Mouse (Mus musculus) limb, embryonic 13.5 days (tissue): ENCODE data around the gene Bak1. TPM values are rescaled to one million over a fixed set of nuclear protein-coding genes. Genes with fewer than 3 reads are reported as not detected.
A peak's percentile ranks its signal among the peaks of the same experiment; 100 is the strongest.

Experiments used
- ATAC-seq: fragments of 200-750 bp; cut with Nextera tagmentation; 2 replicates; pipeline ENCODE4 v1.8.0; 2017; ENCODE audit warnings: low read depth, moderate number of reproducible peaks, moderate TSS enrichment; ENCODE audit not compliant: low FRiP score
- H3K27ac ChIP-seq: fragments of 300-500 bp; sonication (generic); 2 replicates; pipeline ENCODE4 v1.5.1; 2015; ENCODE audit warnings: inconsistent platforms, mild to moderate bottlenecking, moderate library complexity
- H3K27me3 ChIP-seq: fragments of 300-500 bp; sonication (generic); 2 replicates; pipeline ENCODE4 v1.6.1; 2015; ENCODE audit warnings: mild to moderate bottlenecking, inconsistent platforms
- H3K36me3 ChIP-seq: fragments of 300-500 bp; sonication (generic); 2 replicates; pipeline ENCODE4 v1.6.1; 2015; ENCODE audit warnings: inconsistent platforms, mild to moderate bottlenecking, moderate library complexity
- H3K4me1 ChIP-seq: fragments of 300-500 bp; sonication (generic); 2 replicates; pipeline ENCODE4 v1.6.1; 2015; ENCODE audit warnings: inconsistent platforms
- H3K4me2 ChIP-seq: fragments of 300-500 bp; sonication (generic); replicated peaks from 2 replicates; pipeline ENCODE4 v1.6.1; 2015; ENCODE audit warnings: inconsistent platforms, mild to moderate bottlenecking, moderate library complexity
- H3K4me3 ChIP-seq: fragments of 300-500 bp; sonication (generic); 2 replicates; pipeline ENCODE4 v1.5.1; 2015; ENCODE audit warnings: moderate library complexity, mild to moderate bottlenecking, inconsistent platforms
- H3K9ac ChIP-seq: fragments of 300-500 bp; sonication (generic); 2 replicates; pipeline ENCODE4 v1.6.1; 2015; ENCODE audit warnings: mild to moderate bottlenecking, inconsistent platforms
- H3K9me3 ChIP-seq: fragments of 300-500 bp; sonication (generic); 2 replicates; pipeline ENCODE4 v1.6.1; 2016; ENCODE audit warnings: inconsistent platforms
- WGBS: fragments of 180-500 bp; shearing (Covaris S2); methylation state at CpG from one replicate; pipeline ENCODE4 v1.1.7; 2015; 5-methylcytosine and 5-hydroxymethylcytosine counted together
- polyA plus RNA-seq: library from polyadenylated mRNA; unstranded; fragments of >200 nt; fragmentation: Nextera tagmentation; extraction: Ambion mirVana; gene quantifications from 2 replicates; pipeline ENCODE4 v1.2.1, GENCODE M21; 2015

The Bak1 gene
- polyA plus RNA-seq, 1 experiment from 2014 or later = 4.7 TPM

DNA sequence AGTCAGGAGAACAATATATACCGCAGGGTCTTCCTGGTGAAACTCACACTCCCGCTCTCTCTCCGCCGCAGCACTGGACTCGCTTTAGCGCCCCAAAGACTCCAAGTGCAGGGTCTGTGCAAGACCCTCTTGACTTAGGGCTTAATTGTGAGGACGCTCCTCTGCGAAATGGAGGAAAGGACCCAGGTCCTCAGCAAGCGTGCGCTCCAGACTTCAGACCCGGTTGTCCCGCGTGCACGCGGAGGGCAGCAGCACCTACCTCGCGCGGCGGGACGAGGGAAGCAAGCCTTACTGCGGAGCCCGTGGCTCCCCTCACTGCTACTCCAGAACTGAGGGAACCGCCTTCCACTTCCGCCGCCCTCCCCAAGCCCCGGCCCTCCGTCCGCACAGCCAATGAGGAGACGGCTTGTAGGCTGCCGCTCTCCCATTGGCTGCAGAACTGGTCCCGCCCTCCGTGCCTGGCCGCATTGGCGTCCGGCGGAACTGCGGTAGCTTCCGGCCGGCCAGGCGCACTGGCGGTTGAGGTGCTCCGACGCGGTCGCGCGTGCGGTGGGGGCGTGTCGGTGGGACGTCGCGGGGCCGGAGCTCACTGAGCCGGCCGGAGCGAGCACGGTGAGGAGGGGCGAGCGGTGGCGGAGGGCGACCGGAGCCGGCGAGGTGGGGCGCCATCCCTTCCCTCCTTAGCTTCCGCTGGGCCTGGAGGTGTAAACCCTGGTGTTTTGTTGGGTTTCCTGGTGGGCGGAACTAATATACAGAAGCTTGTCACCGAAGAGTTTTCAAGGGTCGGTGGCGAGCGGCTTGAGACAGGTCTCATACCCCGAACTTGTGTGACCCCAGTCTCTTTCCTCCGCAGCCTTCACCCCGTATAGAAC, 55.9 kb downstream of the Bak1 start, which contains the start of gene Zbtb9:
Zbtb9 (plus strand) TSS at position 465 of the 872 bp plus-strand sequence.
- Histone ChIP-seq H3K4me1 (peaks cover 46% of the 10 kb centered on the region), H3K4me2 (peak within 1 kb of the TSS; percentile 98), H3K27ac (peak within 1 kb of the TSS; percentile 90), H3K36me3 (peaks cover 59% of the 10 kb centered on the region), H3K9me3 (0 out of 2 replicates have a peak, but pooled peaks cover 2% of the 10 kb centered on the region), H3K9ac (peak within 1 kb of the TSS; percentile 86), H3K4me3 (peak within 1 kb of the TSS; percentile 87), H3K27me3 (no peaks in the 10 kb centered on the region)
- under 1% methylated on average over 70 of the region's 75 CpGs for WGBS
- peak; percentile 99 for ATAC-seq

- Histone ChIP-seq H3K36me3 (peaks cover 59% of the 10 kb centered on the region), H3K27me3 (no peaks in the 10 kb centered on the region), H3K4me3 (peak overlapping the region; percentile 87), H3K27ac (peak overlapping the region; percentile 90), H3K4me1 (peaks cover 46% of the 10 kb centered on the region), H3K9me3 (no peaks in the 10 kb centered on the region), H3K9ac (peak overlapping the region; percentile 86), H3K4me2 (peak overlapping the region; percentile 98)
- ATAC-seq = no peak
- 1% methylated on average over 3 of the region's 3 CpGs for WGBS
Observed at GRCm38 (mm10) chr17:26972107-26972506, 56.7 kb downstream of the Bak1 start.

DNA sequence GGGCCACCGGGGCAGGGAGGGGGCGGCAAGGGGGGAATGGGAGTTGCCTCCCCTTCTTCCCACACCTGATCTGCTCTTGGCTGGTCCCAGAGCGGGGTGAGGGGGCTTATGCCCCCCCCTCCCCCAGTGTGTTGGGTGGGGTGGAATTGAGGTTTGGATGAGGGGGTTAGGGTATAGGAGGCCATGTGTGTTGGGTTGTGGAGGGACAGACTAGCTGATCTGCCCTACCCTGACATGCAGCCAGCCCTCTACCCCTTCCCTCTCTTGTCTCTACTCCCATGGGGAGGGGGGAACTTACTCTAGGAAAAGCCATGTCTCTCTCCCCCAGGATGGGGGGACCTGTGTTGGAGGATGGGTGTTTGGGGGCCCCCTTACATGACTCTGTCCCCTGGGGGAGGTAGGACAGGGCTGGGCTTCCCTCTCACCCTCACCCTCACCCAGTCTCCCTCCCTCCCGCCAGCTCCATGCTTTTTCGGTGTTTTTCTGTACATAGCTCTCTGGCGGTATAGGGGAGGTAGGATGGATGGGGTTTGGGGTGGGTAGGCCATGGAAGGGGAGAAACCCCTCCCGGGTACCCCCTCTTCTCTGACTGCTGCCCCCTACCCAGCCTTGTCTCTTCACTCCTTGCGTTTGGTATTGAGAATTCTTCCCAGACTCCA, 57.4 kb downstream of the Bak1 start:
- Histone ChIP-seq H3K4me2 (peak overlapping the region; percentile 98), H3K27ac (no peak overlapping the region), H3K4me1 (peaks cover 41% of the 10 kb centered on the region), H3K27me3 (no peaks in the 10 kb centered on the region), H3K9ac (peak overlapping the region; percentile 86; the same call in 1 of the 2 replicates), H3K4me3 (peak overlapping the region; percentile 87), H3K9me3 (no peaks in the 10 kb centered on the region), H3K36me3 (peaks cover 59% of the 10 kb centered on the region)
- ATAC-seq = no peak
- 56% methylated on average over 8 of the region's 8 CpGs for WGBS

DNA sequence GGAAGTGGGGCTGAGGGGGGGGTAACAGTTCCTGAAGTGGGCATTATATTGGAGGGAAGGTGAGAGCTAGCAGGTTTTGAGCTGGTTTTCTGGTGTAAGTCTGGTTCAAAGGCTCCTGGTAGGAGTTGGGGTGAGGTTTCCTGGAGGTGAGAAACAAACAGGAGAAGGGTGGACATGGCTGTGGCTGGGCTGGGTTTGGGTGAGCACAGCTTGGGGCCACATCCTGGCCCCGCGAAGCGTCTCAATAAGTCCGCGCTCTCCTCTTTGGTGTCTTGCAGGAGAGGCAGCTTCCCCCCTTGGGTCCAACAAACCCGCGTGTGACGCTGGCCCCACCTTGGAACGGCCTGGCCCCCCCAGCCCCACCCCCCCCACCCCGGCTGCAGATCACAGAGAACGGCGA, 58.6 kb downstream of the Bak1 start:
- peaks cover 59% of the 10 kb centered on the region for H3K36me3 ChIP-seq
- H3K9me3 ChIP-seq = no peaks in the 10 kb centered on the region
- no peak overlapping the region for H3K4me2 ChIP-seq
- ATAC-seq = no peak
- no peaks in the 10 kb centered on the region for H3K27me3 ChIP-seq
- WGBS = 71% methylated on average over 12 of the region's 12 CpGs
- H3K27ac ChIP-seq = 0 out of 2 replicates have a peak overlapping the region, but pooled peaks have one; percentile 22
- H3K4me3 ChIP-seq = no peak overlapping the region
- H3K9ac ChIP-seq = 0 out of 2 replicates have a peak overlapping the region, but pooled peaks have one; percentile 8
- H3K4me1 ChIP-seq = peaks cover 33% of the 10 kb centered on the region

Other genes starting within 250 kb of the Bak1 start
- 56.2 and 61.8 TPM in 2 replicates for gene Bnip1, start 247.9 kb downstream of the Bak1 start, polyA plus RNA-seq
- not detected in 2 replicates for gene Nkx2-5, start 184.0 kb downstream of the Bak1 start, polyA plus RNA-seq
- gene Kifc5b, start 111.9 kb downstream of the Bak1 start, polyA plus RNA-seq = 9.0 and 9.6 TPM in 2 replicates
- 15.0 and 15.6 TPM in 2 replicates for gene Phf1, start 96.0 kb downstream of the Bak1 start, polyA plus RNA-seq
- 170 and 176 TPM in 2 replicates for gene Cuta, start 89.4 kb downstream of the Bak1 start, polyA plus RNA-seq
- 3.6 and 4.4 TPM in 2 replicates for gene Syngap1, start 87.8 kb downstream of the Bak1 start, polyA plus RNA-seq
- 15.5 and 16.7 TPM in 2 replicates for gene Zbtb9, start 55.8 kb downstream of the Bak1 start, polyA plus RNA-seq
- 3.1 and 3.3 TPM in 2 replicates for gene Itpr3, start 28.3 kb upstream of the Bak1 start, polyA plus RNA-seq
- gene Uqcc2, start 104.9 kb upstream of the Bak1 start, polyA plus RNA-seq = 329 and 338 TPM in 2 replicates
- gene Ip6k3, start 138.8 kb upstream of the Bak1 start, polyA plus RNA-seq = 0.38 and 0.55 TPM in 2 replicates
- 18.6 and 18.8 TPM in 2 replicates for gene Lemd2, start 175.5 kb upstream of the Bak1 start, polyA plus RNA-seq